Mouse (Mus musculus): ENCODE measurements at regions not wholly inside any gene's neighbourhood (a gene's known extent, or its start where the extent isn't known, plus 50 kb on each side); places are given as distances from the start of the nearest gene placed in this dataset.
A peak's percentile ranks its signal among the peaks of the same experiment; 100 is the strongest.

GRCm38 (mm10) chr7:113106731-113107130 lies 100.5 kb upstream of the Arntl start:
- DNase-seq (ENCODE audit: low spot score): no peak
- WGBS: 92% methylated on average over 7 of the region's 7 CpGs

GRCm38 (mm10) chr7:113107965-113108364 lies 99.3 kb upstream of the Arntl start:
- no peak overlapping the region for H3K27ac ChIP-seq (replicated peaks)
- no peak for DNase-seq (ENCODE audit: low spot score)
- WGBS: 85% methylated on average over 5 of the region's 5 CpGs

More at GRCm38 (mm10) chr7:113106731-113107130, 100.5 kb upstream of the Arntl start:
- H3K9me3 ChIP-seq (replicated peaks): no peaks in the 10 kb centered on the region
- peaks cover 4% of the 10 kb centered on the region; the same call in 1 of the 2 replicates for H3K4me1 ChIP-seq
- no peak overlapping the region for H3K4me3 ChIP-seq
- H3K27me3 ChIP-seq (ENCODE audit: low read depth, poor library complexity, severe bottlenecking): no peaks in the 10 kb centered on the region
- no peak overlapping the region for H3K27ac ChIP-seq (replicated peaks)
- no peaks in the 10 kb centered on the region for H3K36me3 ChIP-seq

GRCm38 (mm10) chr7:113108442-113109000 lies 98.7 kb upstream of the Arntl start:
- H3K4me3 ChIP-seq: no peak overlapping the region
- H3K4me1 ChIP-seq: peaks cover 4% of the 10 kb centered on the region; the same call in 1 of the 2 replicates
- WGBS: 78% methylated on average over 7 of the region's 7 CpGs
- no peaks in the 10 kb centered on the region for H3K9me3 ChIP-seq (replicated peaks)
- no peaks in the 10 kb centered on the region for H3K36me3 ChIP-seq
- no peaks in the 10 kb centered on the region for H3K27me3 ChIP-seq (ENCODE audit: low read depth, poor library complexity, severe bottlenecking)
- DNase-seq (ENCODE audit: low spot score): no peak
- H3K27ac ChIP-seq (replicated peaks): no peak overlapping the region

More at GRCm38 (mm10) chr7:113107965-113108364, 99.3 kb upstream of the Arntl start:
- no peaks in the 10 kb centered on the region for H3K36me3 ChIP-seq
- H3K9me3 ChIP-seq (replicated peaks): no peaks in the 10 kb centered on the region
- H3K27me3 ChIP-seq (ENCODE audit: low read depth, poor library complexity, severe bottlenecking): no peaks in the 10 kb centered on the region
- no peak overlapping the region for H3K4me3 ChIP-seq
- peaks cover 4% of the 10 kb centered on the region; the same call in 1 of the 2 replicates for H3K4me1 ChIP-seq

- DNase-seq (ENCODE audit: low spot score): no peak
- no peaks in the 10 kb centered on the region for H3K36me3 ChIP-seq
- H3K27ac ChIP-seq (replicated peaks): no peak overlapping the region
- H3K4me3 ChIP-seq: no peak overlapping the region
- no peaks in the 10 kb centered on the region for H3K9me3 ChIP-seq (replicated peaks)
- no peaks in the 10 kb centered on the region for H3K27me3 ChIP-seq (ENCODE audit: low read depth, poor library complexity, severe bottlenecking)
- peaks cover 4% of the 10 kb centered on the region; the same call in 1 of the 2 replicates for H3K4me1 ChIP-seq
Observed at GRCm38 (mm10) chr7:113109481-113109880, 97.8 kb upstream of the Arntl start.

- no peak for DNase-seq (ENCODE audit: low spot score)
- H3K36me3 ChIP-seq: no peaks in the 10 kb centered on the region
- WGBS: 90% methylated on average over 7 of the region's 7 CpGs
- H3K4me3 ChIP-seq: no peak overlapping the region
- H3K27ac ChIP-seq (replicated peaks): no peak overlapping the region
- peaks cover 4% of the 10 kb centered on the region; the same call in 1 of the 2 replicates for H3K4me1 ChIP-seq
- H3K9me3 ChIP-seq (replicated peaks): no peaks in the 10 kb centered on the region
- H3K27me3 ChIP-seq (ENCODE audit: low read depth, poor library complexity, severe bottlenecking): no peaks in the 10 kb centered on the region
Observed at GRCm38 (mm10) chr7:113110867-113111508, 96.3 kb upstream of the Arntl start.

- no peak for DNase-seq (ENCODE audit: low spot score)
- Histone ChIP-seq H3K4me3 (no peak overlapping the region), H3K27ac (replicated peaks) (no peak overlapping the region), H3K4me1 (peaks cover 4% of the 10 kb centered on the region; the same call in 1 of the 2 replicates), H3K27me3 (ENCODE audit: low read depth, poor library complexity, severe bottlenecking) (no peaks in the 10 kb centered on the region), H3K36me3 (no peaks in the 10 kb centered on the region), H3K9me3 (replicated peaks) (no peaks in the 10 kb centered on the region)
- WGBS: 79% methylated on average over 10 of the region's 10 CpGs
Observed at GRCm38 (mm10) chr7:113113266-113113893, 93.9 kb upstream of the Arntl start.

- 91% methylated on average over 4 of the region's 4 CpGs for WGBS
- no peaks in the 10 kb centered on the region for H3K9me3 ChIP-seq (replicated peaks)
- DNase-seq (ENCODE audit: low spot score): no peak
- no peaks in the 10 kb centered on the region for H3K36me3 ChIP-seq
- no peak overlapping the region for H3K27ac ChIP-seq (replicated peaks)
- H3K4me3 ChIP-seq: no peak overlapping the region
- H3K4me1 ChIP-seq: no peaks in the 10 kb centered on the region
- no peaks in the 10 kb centered on the region for H3K27me3 ChIP-seq (ENCODE audit: low read depth, poor library complexity, severe bottlenecking)
Observed at GRCm38 (mm10) chr7:113117599-113117998, 89.7 kb upstream of the Arntl start.

- H3K4me1 ChIP-seq: no peaks in the 10 kb centered on the region
- 74% methylated on average over 6 of the region's 6 CpGs for WGBS
Observed at GRCm38 (mm10) chr7:113121911-113122319, 85.3 kb upstream of the Arntl start.

GRCm38 (mm10) chr7:113126010-113126409 lies 81.3 kb upstream of the Arntl start:
- no peak overlapping the region for H3K4me3 ChIP-seq
- 71% methylated on average over 1 of the region's 1 CpGs for WGBS
- H3K36me3 ChIP-seq: no peaks in the 10 kb centered on the region
- H3K27me3 ChIP-seq (ENCODE audit: low read depth, poor library complexity, severe bottlenecking): no peaks in the 10 kb centered on the region
- no peak for DNase-seq (ENCODE audit: low spot score)
- no peak overlapping the region for H3K27ac ChIP-seq (replicated peaks)
- peaks cover 5% of the 10 kb centered on the region; the same call in 1 of the 2 replicates for H3K9me3 ChIP-seq (replicated peaks)
- H3K4me1 ChIP-seq: peaks cover 10% of the 10 kb centered on the region

More at GRCm38 (mm10) chr7:113121911-113122319, 85.3 kb upstream of the Arntl start:
- no peak overlapping the region for H3K27ac ChIP-seq (replicated peaks)
- H3K27me3 ChIP-seq (ENCODE audit: low read depth, poor library complexity, severe bottlenecking): no peaks in the 10 kb centered on the region
- H3K36me3 ChIP-seq: no peaks in the 10 kb centered on the region
- peaks cover 5% of the 10 kb centered on the region; the same call in 1 of the 2 replicates for H3K9me3 ChIP-seq (replicated peaks)
- no peak overlapping the region for H3K4me3 ChIP-seq
- no peak for DNase-seq (ENCODE audit: low spot score)

GRCm38 (mm10) chr7:113130552-113130951 lies 76.7 kb upstream of the Arntl start:
- no peak overlapping the region for H3K27ac ChIP-seq (replicated peaks)
- H3K27me3 ChIP-seq (ENCODE audit: low read depth, poor library complexity, severe bottlenecking): no peaks in the 10 kb centered on the region

GRCm38 (mm10) chr7:113131945-113132538 lies 75.2 kb upstream of the Arntl start:
- peak; percentile 76 for DNase-seq (ENCODE audit: low spot score)
- Histone ChIP-seq H3K27me3 (ENCODE audit: low read depth, poor library complexity, severe bottlenecking) (no peaks in the 10 kb centered on the region), H3K4me1 (peaks cover 21% of the 10 kb centered on the region), H3K4me3 (no peak overlapping the region), H3K9me3 (replicated peaks) (no peaks in the 10 kb centered on the region), H3K36me3 (no peaks in the 10 kb centered on the region), H3K27ac (replicated peaks) (no peak overlapping the region)
- WGBS: 5% methylated on average over 6 of the region's 6 CpGs

More at GRCm38 (mm10) chr7:113130552-113130951, 76.7 kb upstream of the Arntl start:
- no peak for DNase-seq (ENCODE audit: low spot score)
- Histone ChIP-seq H3K9me3 (replicated peaks) (no peaks in the 10 kb centered on the region), H3K36me3 (no peaks in the 10 kb centered on the region), H3K4me1 (peaks cover 21% of the 10 kb centered on the region), H3K4me3 (no peak overlapping the region)
- 77% methylated on average over 6 of the region's 6 CpGs for WGBS

GRCm38 (mm10) chr7:113133891-113134290 lies 73.4 kb upstream of the Arntl start:
- H3K27me3 ChIP-seq (ENCODE audit: low read depth, poor library complexity, severe bottlenecking): no peaks in the 10 kb centered on the region
- DNase-seq (ENCODE audit: low spot score): no peak
- H3K27ac ChIP-seq (replicated peaks): no peak overlapping the region
- H3K4me1 ChIP-seq: peaks cover 21% of the 10 kb centered on the region
- no peak overlapping the region for H3K4me3 ChIP-seq
- no peaks in the 10 kb centered on the region for H3K36me3 ChIP-seq
- WGBS: 76% methylated on average over 5 of the region's 5 CpGs
- H3K9me3 ChIP-seq (replicated peaks): no peaks in the 10 kb centered on the region
